Mouse (Mus musculus) stomach, postnatal 0 days (tissue): Measurements from ENCODE around the gene Btbd35f9. TPM values are rescaled to one million over a fixed set of nuclear protein-coding genes. Genes with fewer than 3 reads are reported as not detected.
"Not testable (repeated sequence)": the region's sequence is repeated elsewhere in the genome, so short reads cannot be mapped to it uniquely, and the experiment has no call there.

Experiments used
- ATAC-seq: fragments of 200-750 bp; cut with Nextera tagmentation; 2 replicates; pipeline ENCODE4 v1.8.0; 2017; ENCODE audit not compliant: low FRiP score, low TSS enrichment
- DNase-seq: peaks from one replicate; pipeline ENCODE4 v3.0.0-alpha.2; 2016; ENCODE audit warnings: low spot score
- H3K27ac ChIP-seq: fragments of 300-500 bp; sonication (generic); replicated peaks from 2 replicates; pipeline ENCODE4 v1.5.1; 2014; ENCODE audit warnings: mild to moderate bottlenecking, control low read depth
- H3K27me3 ChIP-seq: fragments of 300-500 bp; sonication (generic); 2 replicates; pipeline ENCODE4 v1.6.1; 2014; ENCODE audit warnings: low read length; ENCODE audit not compliant: control insufficient read depth, insufficient read depth
- H3K36me3 ChIP-seq: fragments of 300-500 bp; sonication (generic); 2 replicates; pipeline ENCODE4 v1.6.1; 2014; ENCODE audit warnings: low read length, mixed read lengths; ENCODE audit not compliant: control insufficient read depth, insufficient read depth
- H3K4me1 ChIP-seq: fragments of 300-500 bp; sonication (generic); replicated peaks from 2 replicates; pipeline ENCODE4 v1.6.1; 2014; ENCODE audit warnings: antibody characterized with exemption; ENCODE audit not compliant: control insufficient read depth, insufficient read depth
- H3K4me2 ChIP-seq: fragments of 300-500 bp; sonication (generic); replicated peaks from 2 replicates; pipeline ENCODE4 v1.6.1; 2014; ENCODE audit warnings: low read depth, mild to moderate bottlenecking, control low read depth, moderate library complexity
- H3K4me3 ChIP-seq: fragments of 300-500 bp; sonication (generic); 2 replicates; pipeline ENCODE4 v1.5.1; 2014; ENCODE audit warnings: low read depth, low read length, control low read depth
- H3K9ac ChIP-seq: fragments of 300-500 bp; sonication (generic); 2 replicates; pipeline ENCODE4 v1.6.1; 2014; ENCODE audit warnings: mild to moderate bottlenecking, low read length, control low read depth, mixed read lengths
- H3K9me3 ChIP-seq: fragments of 300-500 bp; sonication (generic); 2 replicates; pipeline ENCODE4 v1.6.1; 2016; ENCODE audit warnings: low read length; ENCODE audit not compliant: control insufficient read depth
- WGBS: fragments of 180-500 bp; shearing (Covaris S2); extraction: QIAGEN DNeasy Blood & Tissue Kit; methylation state at CpG from one replicate; pipeline ENCODE4 v1.1.7; 2014; 5-methylcytosine and 5-hydroxymethylcytosine counted together
- polyA plus RNA-seq: library from polyadenylated mRNA; unstranded; fragments of >200 nt; fragmentation: Nextera tagmentation; extraction: Ambion mirVana; gene quantifications from 2 replicates; pipeline ENCODE4 v1.2.1, GENCODE M21; 2015

Gene Btbd35f9
- not detected in 2 replicates for polyA plus RNA-seq

DNA sequence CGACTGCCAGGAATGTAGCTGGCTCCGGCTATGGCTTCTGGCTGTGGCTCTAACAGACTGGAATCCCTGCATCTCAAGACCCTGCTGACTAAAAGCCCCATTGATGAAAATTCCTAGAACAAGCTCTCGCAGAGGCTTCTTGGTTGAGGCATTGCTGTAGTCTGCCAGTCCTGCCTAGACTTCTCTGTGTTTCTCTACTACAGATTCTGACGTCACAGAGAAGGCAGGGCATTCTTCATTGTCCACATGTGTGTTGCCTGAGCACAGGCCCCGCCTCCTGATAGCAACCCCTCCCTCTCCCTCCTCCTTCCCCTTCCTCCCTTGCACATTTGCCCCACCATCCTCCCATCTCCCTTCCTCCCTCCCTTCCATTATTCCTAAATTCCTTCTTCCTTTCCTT, at the start of gene Btbd35f9:
Gene Btbd35f9, minus strand, starts transcription at position 101 of the 400 bp plus-strand sequence.
- not testable (repeated sequence) for H3K27me3 ChIP-seq, H3K4me2 ChIP-seq, ATAC-seq, H3K9ac ChIP-seq, H3K4me3 ChIP-seq, H3K36me3 ChIP-seq, H3K4me1 ChIP-seq, H3K27ac ChIP-seq, H3K9me3 ChIP-seq, DNase-seq
- no CpG with 5 or more reads among the region's 5 CpGs for WGBS

Other genes with a start within 250 kb of the Btbd35f9 start
- not detected in 2 replicates for gene Btbd35f6, start 205.0 kb downstream of the Btbd35f9 start, polyA plus RNA-seq
- gene Gm21870, start 174.7 kb downstream of the Btbd35f9 start, polyA plus RNA-seq, result not detected in 2 replicates
- gene Spin2g, start 77.2 kb upstream of the Btbd35f9 start, polyA plus RNA-seq, result not detected in 2 replicates